Mouse (Mus musculus): ENCODE measurements around the gene Arhgap8.

DNA sequence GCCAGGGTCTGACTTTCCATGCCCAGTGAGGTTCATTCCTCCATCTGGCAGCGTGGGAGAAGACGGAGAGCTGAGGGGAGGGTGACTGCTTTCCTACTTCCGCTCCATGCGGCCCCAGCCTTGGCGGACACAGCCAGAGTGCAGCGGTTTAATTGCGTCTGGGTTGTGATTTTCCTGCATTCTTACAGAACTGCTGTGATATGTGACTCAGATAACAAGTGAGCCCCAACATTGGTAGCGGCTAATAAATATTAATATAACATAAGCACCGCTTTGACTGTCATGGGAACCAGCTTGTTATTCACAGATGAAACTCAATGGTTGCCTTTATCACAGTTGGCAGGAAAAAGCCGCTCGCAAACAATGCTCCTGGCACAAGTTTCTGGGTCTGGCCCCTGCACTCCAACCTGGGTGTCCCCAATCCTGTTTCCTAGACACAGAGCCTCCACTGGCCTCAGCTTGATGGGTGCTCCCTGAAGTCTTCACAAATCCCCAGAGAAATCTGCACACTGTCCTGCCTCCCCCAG lies 93.0 kb downstream of the Arhgap8 start:
- no peak for TF ChIP-seq TCF12 (IDR thresholded peaks at IDR 0.05; ENCODE audit: low read depth, low read length)
- no peak for TF ChIP-seq POLR2A (IDR thresholded peaks at IDR 0.05; ENCODE audit: control insufficient read depth in 1 of 2, insufficient read depth in 1 of 2, low read depth in 1 of 2, low read length in 2 of 2, poor library complexity in 1 of 2)
- TF ChIP-seq CHD2 (IDR thresholded peaks at IDR 0.05; ENCODE audit: low read length): no peak
- no peak for TF ChIP-seq NRF1 (IDR thresholded peaks at IDR 0.05; ENCODE audit: insufficient read depth, low read depth, low read length, poor library complexity, severe bottlenecking)
- no peak for TF ChIP-seq CTCF (IDR thresholded peaks at IDR 0.05 in 2 of 3, conservative IDR thresholded peaks at IDR 0.05 in 1 of 3; ENCODE audit: control insufficient read depth in 1 of 3, insufficient read depth in 1 of 3, low read depth in 2 of 3, low read length in 3 of 3, poor library complexity in 1 of 3, severe bottlenecking in 1 of 3)
- no peak for TF ChIP-seq KAT2A (conservative IDR thresholded peaks at IDR 0.05; ENCODE audit: low read depth, low read length)
- TF ChIP-seq EP300 (IDR thresholded peaks at IDR 0.05; ENCODE audit: low read depth in 1 of 2, low read length in 2 of 2): no peak

Measured in MEL (cell line).